Mouse (Mus musculus) thymus, postnatal 25 days (tissue): ENCODE data around the gene Cptp.

Experiments
- DNase-seq: peaks from one replicate; pipeline ENCODE4 v3.0.0; 2022

The Cptp gene

DNA sequence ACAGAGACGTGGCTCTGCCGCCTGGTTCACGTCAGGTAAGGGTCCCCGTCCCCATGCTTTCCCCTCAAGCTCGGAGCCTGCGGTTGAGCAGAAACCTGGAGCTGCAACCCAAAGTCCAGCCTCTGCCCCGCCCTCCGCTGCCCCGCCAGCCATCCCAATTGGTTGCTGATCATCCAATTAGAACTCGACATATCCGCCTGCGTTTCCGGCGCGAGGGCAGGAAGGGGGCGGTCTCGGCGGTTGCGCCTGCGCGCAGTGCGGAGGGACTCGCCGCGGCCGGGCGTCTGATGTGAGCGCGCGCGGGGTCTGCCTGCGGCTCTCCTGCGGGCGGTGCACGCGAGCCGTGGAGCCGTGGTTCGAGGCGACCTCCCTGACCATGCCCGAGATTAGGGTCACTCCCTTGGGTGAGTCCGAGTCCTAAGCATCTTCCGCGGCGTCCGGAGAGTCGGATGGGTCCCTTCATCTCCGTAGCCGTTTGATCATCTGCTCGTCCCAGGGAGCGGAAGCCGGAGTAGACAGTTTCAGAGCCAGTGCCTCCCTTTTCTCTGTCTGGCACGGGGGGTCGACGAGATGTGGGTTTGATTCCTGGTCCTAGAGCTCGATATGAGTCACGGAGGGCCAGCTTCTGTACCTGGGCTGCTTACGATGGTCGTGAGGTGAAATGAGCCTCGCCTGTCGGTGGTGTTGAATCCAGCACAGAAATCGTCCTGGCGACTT lies at the start of gene Cptp, which contains the start of gene Ints11:
Gene Cptp (minus strand): TSS at position 124 of the 717 bp plus-strand sequence.
Gene Ints11 (plus strand): TSS at position 230 of the 717 bp plus-strand sequence.
- peak; percentile 97 for DNase-seq

DNA sequence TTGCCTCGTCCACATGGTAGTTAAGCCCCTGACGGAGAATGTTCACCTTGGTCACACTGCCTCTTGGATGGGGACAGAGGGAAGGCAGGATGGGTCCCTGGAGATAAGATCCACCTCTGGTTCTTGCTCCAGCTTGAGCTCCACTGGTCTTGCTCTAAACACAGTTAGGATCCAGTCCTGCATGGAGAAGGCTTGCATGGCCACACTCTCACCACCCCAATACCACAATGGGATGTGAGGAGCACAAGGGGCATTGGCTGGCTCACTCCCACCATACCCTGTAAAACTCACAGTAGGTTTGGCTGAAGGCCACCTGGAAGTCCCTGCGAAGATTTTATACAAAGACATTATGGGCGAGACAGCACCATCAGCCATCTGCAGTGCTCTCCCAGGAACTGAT lies 39.5 kb upstream of the Cptp start:
- no peak for DNase-seq

GRCm38 (mm10) chr4:155908281-155908680 lies 39.0 kb upstream of the Cptp start:
- no peak for DNase-seq

DNA sequence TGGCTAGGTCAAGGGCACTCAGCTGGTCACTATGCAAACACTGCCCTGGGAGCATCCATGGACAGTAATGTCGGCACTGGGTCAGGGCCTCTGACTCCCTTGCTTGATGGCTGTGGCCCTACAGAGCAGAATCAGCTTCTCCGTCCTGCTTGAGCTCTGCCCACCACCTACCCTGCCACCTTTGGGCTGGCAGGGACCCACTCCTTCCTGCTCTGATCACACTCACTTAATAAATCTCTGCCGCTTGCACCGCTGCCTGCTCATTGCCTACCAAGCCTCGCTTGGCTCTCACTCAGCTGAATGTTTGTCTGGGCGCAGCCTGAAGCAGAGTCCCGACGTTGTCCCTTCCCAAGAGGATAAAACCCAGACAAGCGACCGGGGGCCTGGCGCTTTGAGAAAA lies 37.8 kb upstream of the Cptp start:
- DNase-seq: no peak

DNA sequence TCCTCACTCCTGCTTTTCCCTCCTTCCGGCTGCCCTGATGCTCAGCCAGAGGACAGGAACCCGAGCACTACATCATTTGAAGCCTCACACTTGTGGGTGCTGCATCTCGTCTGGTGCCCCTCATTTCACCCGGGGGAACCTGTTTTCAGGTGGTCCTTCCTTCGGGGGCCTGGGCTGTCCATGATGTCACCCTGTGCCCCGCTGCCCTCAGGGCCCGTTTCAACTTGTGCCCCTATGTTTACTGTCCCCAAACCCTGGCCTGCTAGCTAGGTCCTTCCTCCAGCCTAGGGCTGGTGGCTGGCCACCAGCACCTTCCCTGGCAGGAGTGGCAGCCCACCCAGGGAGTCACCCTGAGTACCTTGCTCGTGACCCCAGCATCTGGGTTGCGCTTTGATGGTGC lies 36.9 kb upstream of the Cptp start:
- DNase-seq: no peak

DNA sequence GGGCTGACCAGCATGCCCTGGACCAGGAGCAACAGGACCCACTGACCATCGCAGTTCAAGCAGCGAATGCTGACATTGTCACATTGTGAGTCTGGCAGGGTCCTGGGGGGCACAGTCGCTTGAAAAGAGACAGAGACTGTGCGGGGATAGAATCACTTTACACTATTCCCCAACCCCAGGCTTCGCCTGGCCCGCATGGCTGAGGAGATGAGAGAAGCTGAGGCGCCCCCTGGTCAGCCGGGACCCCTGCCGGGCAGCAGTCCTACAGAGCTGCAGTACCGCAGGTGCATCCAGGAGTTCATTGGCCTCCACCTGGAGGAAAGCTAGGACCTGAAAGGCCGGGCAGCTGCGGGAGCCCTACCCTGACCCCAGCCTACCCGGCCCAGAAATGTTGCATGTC lies 36.4 kb upstream of the Cptp start:
- no peak for DNase-seq

GRCm38 (mm10) chr4:155904318-155905102 lies 35.3 kb upstream of the Cptp start:
- no peak for DNase-seq

DNA sequence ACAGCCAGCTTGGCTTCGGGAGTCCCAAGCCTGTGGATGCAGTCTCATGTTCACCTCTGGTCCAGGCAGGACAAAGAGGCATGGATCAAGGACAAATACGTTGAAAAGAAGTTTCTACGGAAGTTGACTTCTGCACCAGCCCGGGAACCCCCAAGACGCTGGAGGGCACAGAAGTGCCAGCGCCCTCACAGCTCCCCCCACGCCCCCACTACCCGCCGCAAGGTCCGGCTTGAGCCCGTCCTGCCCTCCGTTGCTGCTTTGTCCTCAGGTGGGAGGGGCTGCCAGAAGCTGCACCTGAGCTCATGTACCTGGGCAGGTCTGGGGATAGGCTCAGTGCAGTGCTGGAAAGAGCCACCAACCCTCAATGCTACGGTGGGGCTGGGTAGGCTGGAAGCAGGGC lies 34.0 kb upstream of the Cptp start:
- DNase-seq: no peak

GRCm38 (mm10) chr4:155901205-155901604 lies 32.0 kb upstream of the Cptp start:
- no peak for DNase-seq

- DNase-seq: no peak
These were observed 30.1 kb upstream of the Cptp start for GRCm38 (mm10) chr4:155899355-155899754.

- DNase-seq: no peak
These were observed 29.1 kb upstream of the Cptp start for GRCm38 (mm10) chr4:155898318-155898717.

- no peak for DNase-seq
These were observed 27.2 kb upstream of the Cptp start for GRCm38 (mm10) chr4:155896461-155896860.

DNA sequence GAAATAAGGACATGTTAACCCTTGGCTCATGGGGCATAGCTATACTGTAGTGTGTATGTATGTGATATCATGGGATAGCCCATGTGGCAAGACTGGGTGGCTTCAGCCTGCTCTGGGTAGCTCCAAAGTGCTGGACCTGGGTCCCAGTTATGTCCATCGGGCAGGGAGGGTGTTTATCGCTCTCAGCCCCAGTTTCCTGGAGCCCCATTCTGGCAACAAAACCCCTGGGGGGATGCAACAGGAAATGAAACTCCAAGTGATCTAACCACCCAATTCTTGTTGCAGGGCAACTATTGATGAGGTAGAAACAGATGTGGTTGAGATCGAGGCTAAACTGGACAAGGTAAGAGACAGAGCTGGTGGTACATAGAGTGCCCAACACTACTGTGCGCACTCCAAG lies 26.6 kb upstream of the Cptp start:
- DNase-seq: no peak

DNA sequence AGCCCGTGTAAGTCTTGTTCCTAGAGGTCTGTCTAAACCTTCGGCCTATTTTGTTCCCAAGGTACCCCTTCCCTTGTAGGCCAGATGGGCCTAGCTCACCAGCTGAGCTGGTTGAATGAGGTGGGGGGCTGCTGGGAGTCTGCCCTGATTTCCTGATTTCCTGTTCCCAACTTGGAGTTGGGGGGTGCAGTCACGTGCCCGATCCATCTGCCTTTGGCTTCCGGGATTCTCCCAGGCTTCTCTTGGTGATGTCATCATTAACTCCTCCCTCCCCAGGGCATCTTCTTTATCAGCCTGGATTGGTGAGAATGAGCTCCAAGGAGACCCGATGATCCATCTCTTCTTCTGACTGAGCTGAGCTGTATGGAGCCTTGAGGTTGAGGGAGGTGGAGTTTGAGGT lies 26.0 kb upstream of the Cptp start:
- no peak for DNase-seq

- DNase-seq: peak; percentile 70
These were observed 25.2 kb upstream of the Cptp start for GRCm38 (mm10) chr4:155894311-155894881.

DNA sequence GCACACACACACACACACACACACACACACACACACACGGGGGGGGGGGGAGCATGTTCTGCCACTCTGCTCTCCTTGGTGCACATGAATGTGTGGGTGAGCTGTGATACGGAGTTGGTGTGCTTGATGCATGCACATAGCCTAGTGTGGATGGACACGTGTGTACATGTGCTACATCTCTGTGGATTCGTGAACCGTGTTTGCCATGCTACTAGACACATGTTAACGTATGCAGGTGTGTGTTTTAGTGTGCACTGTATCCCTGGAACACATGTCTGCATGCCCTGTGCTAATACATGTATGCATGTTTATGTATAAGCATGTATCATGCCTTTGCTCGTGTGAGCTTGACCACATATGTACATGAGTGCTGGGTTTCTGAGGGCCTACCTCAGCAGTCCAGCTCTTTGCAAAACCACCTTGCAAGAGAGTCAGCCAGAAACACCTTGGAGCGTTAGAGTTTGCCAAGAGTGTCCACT lies 24.0 kb upstream of the Cptp start:
- DNase-seq: no peak

GRCm38 (mm10) chr4:155892438-155893211 lies 23.4 kb upstream of the Cptp start:
- DNase-seq: peak; percentile 45

GRCm38 (mm10) chr4:155892017-155892416 lies 22.8 kb upstream of the Cptp start:
- peak; percentile 87 for DNase-seq

DNA sequence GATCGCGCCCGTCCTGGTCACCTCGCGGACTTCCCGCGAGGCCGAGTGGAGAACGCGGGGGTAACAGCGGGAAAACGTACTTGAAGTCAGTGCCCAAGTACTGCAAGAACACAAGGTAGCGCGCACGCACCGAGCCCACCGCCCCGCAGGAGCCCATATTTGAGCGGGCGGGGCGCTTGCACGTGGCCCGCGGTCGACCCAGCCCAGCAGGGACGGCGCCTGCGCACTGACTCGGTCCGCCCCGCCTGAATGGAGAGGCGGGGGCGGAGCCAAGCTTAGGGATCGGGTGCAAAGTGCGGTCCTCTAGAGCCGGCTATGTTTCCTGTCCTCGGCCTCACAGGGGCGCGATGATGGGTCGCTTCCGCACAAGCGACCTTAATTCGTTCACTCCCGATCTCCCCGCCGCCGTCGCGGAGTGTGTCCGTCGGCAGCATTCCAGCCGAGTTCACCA lies 22.3 kb upstream of the Cptp start, which contains the start of the genes Pusl1 and Acap3:
Gene Pusl1 (minus strand): TSS at position 231 of the 451 bp plus-strand sequence.
Gene Acap3 (plus strand): TSS at position 272 of the 451 bp plus-strand sequence.
- peak; percentile 98 for DNase-seq

GRCm38 (mm10) chr4:155891011-155891471 lies 21.8 kb upstream of the Cptp start:
- no peak for DNase-seq

DNA sequence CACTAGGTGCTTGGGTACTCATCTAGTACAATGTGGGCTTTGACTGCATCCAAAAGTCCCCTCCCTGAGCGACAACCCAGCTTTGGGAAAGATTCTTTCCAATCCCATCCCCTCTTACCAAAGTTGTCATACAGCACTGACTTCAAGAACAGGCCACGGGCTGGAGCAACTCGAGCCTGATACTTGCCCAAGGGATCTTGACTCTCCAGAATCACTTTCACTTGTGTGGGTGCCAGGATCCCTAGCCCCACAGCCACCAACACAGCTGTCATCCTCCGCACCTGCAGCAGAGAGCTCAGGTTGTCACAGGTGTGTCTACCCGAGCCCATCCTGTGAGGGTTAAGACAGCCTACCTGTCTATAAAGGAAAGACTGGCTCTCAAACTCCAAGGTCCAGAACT lies 20.1 kb upstream of the Cptp start:
- DNase-seq: no peak

DNA sequence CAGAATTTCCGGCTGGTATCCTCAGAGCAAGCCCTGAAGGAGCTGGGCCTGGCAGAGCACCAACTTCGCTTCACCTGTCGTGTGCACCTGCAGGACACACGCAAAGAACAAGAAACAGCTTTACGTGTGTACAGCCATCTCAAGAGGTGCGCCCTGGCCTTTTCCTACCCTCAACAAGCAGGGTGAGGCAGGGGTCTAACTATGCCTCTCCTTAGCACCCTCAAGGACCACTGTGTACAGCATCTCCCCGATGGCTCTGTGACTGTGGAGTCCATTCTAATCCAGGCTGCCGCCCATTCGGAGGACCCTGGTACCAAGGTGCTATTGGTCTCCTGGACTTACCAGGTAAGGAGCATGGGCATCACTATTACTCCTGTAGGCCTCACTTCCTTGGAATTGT lies 18.9 kb upstream of the Cptp start:
- DNase-seq: no peak

DNA sequence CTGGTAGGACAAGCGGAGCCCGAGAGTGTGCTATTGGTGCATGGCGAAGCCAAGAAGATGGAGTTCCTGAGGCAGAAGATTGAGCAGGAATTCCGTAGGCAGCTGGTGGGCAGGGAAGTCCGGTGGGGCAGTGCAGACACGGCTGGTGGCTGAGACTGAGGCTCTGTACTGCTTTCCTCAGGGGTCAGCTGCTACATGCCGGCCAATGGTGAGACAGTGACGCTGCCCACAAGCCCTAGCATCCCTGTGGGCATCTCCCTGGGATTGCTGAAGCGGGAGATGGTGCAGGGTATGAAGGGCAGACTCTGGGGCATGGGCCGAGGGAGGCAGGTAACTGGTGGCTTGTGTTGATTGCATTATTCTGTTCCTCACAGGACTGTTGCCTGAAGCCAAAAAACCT lies 18.4 kb upstream of the Cptp start:
- no peak for DNase-seq
